Mouse (Mus musculus) heart, postnatal 25 days (tissue): ENCODE results near the gene Mettl17. TPM values are rescaled to one million over a fixed set of nuclear protein-coding genes. Genes with fewer than 3 reads are reported as not detected.
"Not testable (repeated sequence)": the region's sequence is repeated elsewhere in the genome, so short reads cannot be mapped to it uniquely, and the experiment has no call there.

ENCODE experiments used
- DNase-seq: peaks from one replicate; pipeline ENCODE4 v3.0.0; 2022; ENCODE audit warnings: low spot score
- intact Hi-C: fragments of 180-260 bp; cut with DNase I; formaldehyde crosslinking; loops from one replicate; pipeline ENCODE4 v1.15.1; 2025
- total RNA-seq, 2 experiments: library from RNA; stranded (reverse); gene quantifications; 2 replicates each; pipeline ENCODE4 v1.2.3; 2021

Mettl17 gene
- 10 to 100 TPM; 19.8 to 20.9 TPM for total RNA-seq

- DNase-seq: peak; percentile 83
- intact Hi-C loops: loop anchor here (5.0 to 10.0 kb wide), 2 partner anchors 50 to 418 kb away; no protein-coding TSS in a partner anchor
These were observed at the start of gene Mettl17 for GRCm38 (mm10) chr14:51884598-51885331. Gene Mettl17 (plus strand): TSS chr14:51884842.

- intact Hi-C loops, DNase-seq: not testable (repeated sequence)
These were observed 46.2 kb upstream of the Mettl17 start for GRCm38 (mm10) chr14:51838480-51838879.

- intact Hi-C loops: loop anchor here (10.0 kb wide), 1 partner anchor 587 kb away; the partner anchor contains the start of gene Rnase2a
These were observed 42.4 kb upstream of the Mettl17 start for GRCm38 (mm10) chr14:51842250-51842649.

GRCm38 (mm10) chr14:51842781-51843180 lies 41.9 kb upstream of the Mettl17 start:
- no peak for DNase-seq
- intact Hi-C loops: loop anchor here (10.0 kb wide), 1 partner anchor 588 kb away; the partner anchor contains the start of gene Rnase2a

More at GRCm38 (mm10) chr14:51842250-51842649, 42.4 kb upstream of the Mettl17 start:
- no peak for DNase-seq

GRCm38 (mm10) chr14:51843882-51844281 lies 40.8 kb upstream of the Mettl17 start:
- intact Hi-C loops: loop anchor here (10.0 kb wide), 1 partner anchor 589 kb away; the partner anchor contains the start of gene Rnase2a
- no peak for DNase-seq

GRCm38 (mm10) chr14:51846566-51846965 lies 38.1 kb upstream of the Mettl17 start:
- intact Hi-C loops: loop anchor here (10.0 kb wide), 1 partner anchor 592 kb away; the partner anchor contains the start of gene Rnase2a
- DNase-seq: no peak

- DNase-seq, intact Hi-C loops: not testable (repeated sequence)
These were observed 33.6 kb upstream of the Mettl17 start for GRCm38 (mm10) chr14:51851006-51851405.

GRCm38 (mm10) chr14:51853399-51853798 lies 31.2 kb upstream of the Mettl17 start, which contains the start of gene Ear6:
Gene Ear6 (plus strand): TSS chr14:51853699.
- no peak for DNase-seq
- intact Hi-C loops: no loop called here

- intact Hi-C loops, DNase-seq: not testable (repeated sequence)
These were observed 29.4 kb upstream of the Mettl17 start for GRCm38 (mm10) chr14:51855280-51855679.

- DNase-seq: not testable (repeated sequence)
- intact Hi-C loops: loop anchor here (2.0 kb wide), 1 partner anchor 15 kb away; no protein-coding TSS in a partner anchor
These were observed 21.0 kb upstream of the Mettl17 start for GRCm38 (mm10) chr14:51863603-51864002.

- no peak for DNase-seq
- intact Hi-C loops: no loop called here
These were observed 13.9 kb upstream of the Mettl17 start for GRCm38 (mm10) chr14:51870756-51871155.

GRCm38 (mm10) chr14:51871741-51872140 lies 12.9 kb upstream of the Mettl17 start:
- DNase-seq: no peak
- intact Hi-C loops: no loop called here

- intact Hi-C loops: no loop called here
- DNase-seq: no peak
These were observed 7.1 kb upstream of the Mettl17 start for GRCm38 (mm10) chr14:51877517-51877916.

- intact Hi-C loops: loop anchor here (10.0 kb wide), 1 partner anchor 51 kb away; no protein-coding TSS in a partner anchor
- DNase-seq: peak; percentile 30
These were observed 1.1 kb upstream of the Mettl17 start for GRCm38 (mm10) chr14:51883527-51884030.

- intact Hi-C loops: loop anchor here (10.0 kb wide), 1 partner anchor 51 kb away; no protein-coding TSS in a partner anchor
These were observed 554 bp upstream of the Mettl17 start for GRCm38 (mm10) chr14:51884031-51884544.

GRCm38 (mm10) chr14:51886051-51886450 lies 1.4 kb downstream of the Mettl17 start:
- intact Hi-C loops: loop anchor here (5.0 to 10.0 kb wide), 2 partner anchors 49 to 416 kb away; no protein-coding TSS in a partner anchor
- no peak for DNase-seq

More at GRCm38 (mm10) chr14:51884031-51884544, 554 bp upstream of the Mettl17 start:
- DNase-seq: no peak

GRCm38 (mm10) chr14:51889833-51890232 lies 5.2 kb downstream of the Mettl17 start:
- DNase-seq: no peak
- intact Hi-C loops: loop anchor here (5.0 to 10.0 kb wide), 2 partner anchors 45 to 412 kb away; no protein-coding TSS in a partner anchor

- intact Hi-C loops: no loop called here
- no peak for DNase-seq
These were observed 7.7 kb downstream of the Mettl17 start, which contains the start of gene Slc39a2 for GRCm38 (mm10) chr14:51892191-51892939. Gene Slc39a2 (plus strand): TSS chr14:51892889.

- DNase-seq: no peak
- intact Hi-C loops: no loop called here
These were observed 8.6 kb downstream of the Mettl17 start for GRCm38 (mm10) chr14:51893094-51893794.
